Mouse (Mus musculus) neutrophil, adult 65 days (primary cell): ENCODE data around the gene Fbxw20. TPM values are rescaled to one million over a fixed set of nuclear protein-coding genes. Genes with fewer than 3 reads are reported as not detected.

Source experiments
- total RNA-seq: library from RNA; stranded (reverse); gene quantifications from 2 replicates; pipeline ENCODE4 v1.2.4, GENCODE M21; 2023

Fbxw20 gene
- not detected in 2 replicates for total RNA-seq

GRCm38 (mm10) chr9:109234654-109235053 lies at the start of gene Fbxw20:
Gene Fbxw20, minus strand, starts transcription at chr9:109234754.

GRCm38 (mm10) chr9:109195875-109196274 lies 38.7 kb downstream of the Fbxw20 start, which contains the start of gene Fbxw13:
Gene Fbxw13, minus strand, starts transcription at chr9:109195975.

Other genes starting within 250 kb of the Fbxw20 start
- gene Ucn2, start 248.7 kb downstream of the Fbxw20 start, total RNA-seq, result not detected in 2 replicates
- gene Pfkfb4, start 243.0 kb downstream of the Fbxw20 start, total RNA-seq, result 177 and 195 TPM in 2 replicates
- gene Shisa5, start 196.2 kb downstream of the Fbxw20 start, total RNA-seq, result 139 and 214 TPM in 2 replicates
- 24.9 and 35.0 TPM in 2 replicates for gene Trex1, start 175.0 kb downstream of the Fbxw20 start, total RNA-seq
- gene Atrip, start 160.6 kb downstream of the Fbxw20 start, total RNA-seq, result 11.8 and 17.5 TPM in 2 replicates
- gene Ccdc51, start 152.3 kb downstream of the Fbxw20 start, total RNA-seq, result 2.9 and 3.1 TPM in 2 replicates
- 194 and 223 TPM in 2 replicates for gene Tma7, start 152.2 kb downstream of the Fbxw20 start, total RNA-seq
- gene Plxnb1, start 139.4 kb downstream of the Fbxw20 start, total RNA-seq, result 0.73 TPM in 1 of 2 replicates, not detected in the other
- gene Fbxw21, start 72.7 kb downstream of the Fbxw20 start, total RNA-seq, result not detected in 2 replicates
- gene Fbxw13, start 38.8 kb downstream of the Fbxw20 start, total RNA-seq, result not detected in 2 replicates
- not detected in 2 replicates for gene Fbxw14, start 52.9 kb upstream of the Fbxw20 start, total RNA-seq
- gene Fbxw28, start 104.9 kb upstream of the Fbxw20 start, total RNA-seq, result not detected in 2 replicates
- not detected in 2 replicates for gene Fbxw22, start 169.5 kb upstream of the Fbxw20 start, total RNA-seq
- not detected in 2 replicates for gene Fbxw16, start 214.4 kb upstream of the Fbxw20 start, total RNA-seq